Mouse (Mus musculus) CH12.LX (cell line): ENCODE measurements around the gene Rasl10a.

ENCODE experiments used
- CHD2 ChIP-seq: IDR thresholded peaks from 2 replicates; pipeline ENCODE4 v1.6.1; 2011; ENCODE audit warnings: low read length, improper control_type of control experiment
- ZC3H11A ChIP-seq: IDR thresholded peaks from 2 replicates; pipeline ENCODE4 v1.6.1; 2012; ENCODE audit warnings: low read depth, mild to moderate bottlenecking, inconsistent platforms, low read length, improper control_type of control experiment

DNA sequence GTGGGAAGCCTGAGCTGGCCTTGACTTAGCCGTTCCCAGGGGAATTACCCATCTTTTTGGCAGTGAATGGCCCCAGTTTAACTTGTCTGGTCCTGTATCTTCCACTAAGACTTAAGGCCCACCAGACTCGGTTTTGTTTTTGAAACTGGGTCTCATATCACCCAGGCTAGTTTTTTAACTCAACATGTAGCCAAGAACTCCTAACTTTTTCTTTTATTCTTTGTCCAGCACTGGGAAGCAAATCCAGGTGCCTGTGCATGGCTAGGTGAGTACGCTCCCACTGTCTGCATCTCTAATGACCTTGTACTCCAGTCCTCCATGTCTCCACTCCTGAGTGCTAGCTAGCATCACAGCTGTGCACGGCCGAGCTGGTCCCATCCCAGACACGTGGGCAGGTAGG, 43.7 kb downstream of the Rasl10a start:
- TF ChIP-seq CHD2: no peak
- no peak for TF ChIP-seq ZC3H11A
